Mouse (Mus musculus): ENCODE results near the gene Tbcel. TPM values are rescaled to one million over a fixed set of nuclear protein-coding genes. Genes with fewer than 3 reads are reported as not detected.

The Tbcel gene
- total and polyA plus RNA-seq, 3 experiments, result 7.6 to 20.0 (median 18.2) TPM

DNA sequence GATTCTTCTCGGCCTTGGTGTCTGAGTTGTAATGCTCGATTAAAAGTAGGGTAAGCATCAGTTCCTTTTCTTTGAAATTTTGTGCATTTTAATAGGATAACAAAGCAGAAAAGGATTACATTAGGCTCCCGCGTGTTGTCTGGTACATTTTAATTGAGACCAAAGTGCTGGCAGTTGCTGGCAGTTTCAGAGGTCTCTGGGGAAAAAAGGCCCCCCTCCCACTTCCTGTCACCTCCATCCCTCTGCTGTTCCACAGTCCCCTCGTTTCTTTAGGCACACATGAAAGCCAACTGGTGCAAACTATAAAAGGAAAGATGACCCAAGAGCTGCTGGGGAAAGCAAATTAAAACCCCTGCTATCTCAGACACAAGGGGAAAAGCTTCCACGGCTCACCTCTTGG, 25.4 kb upstream of the Tbcel start:
- Histone ChIP-seq H3K9ac (ENCODE audit: low read depth, low read length) (no peak overlapping the region), H3K27ac (no peak overlapping the region), H3K27me3 (ENCODE audit: control insufficient read depth, insufficient read depth, low read length) (no peaks in the 10 kb centered on the region), H3K36me3 (ENCODE audit: control insufficient read depth, insufficient read depth, low read length) (no peaks in the 10 kb centered on the region), H3K79me2 (replicated peaks; ENCODE audit: control insufficient read depth, insufficient read depth, low read length) (no peaks in the 10 kb centered on the region), H3K4me3 (no peak overlapping the region), H3K4me1 (ENCODE audit: control insufficient read depth, insufficient read depth, low read length) (no peaks in the 10 kb centered on the region)
- intact Hi-C loops (cut with DNase I), result no loop called here
- TF ChIP-seq EP300 (IDR thresholded peaks at IDR 0.05; ENCODE audit: insufficient read depth, low read depth, low read length) (no peak), POLR2A (IDR thresholded peaks at IDR 0.05; ENCODE audit: insufficient read depth, low read depth, low read length) (no peak), CTCF (IDR thresholded peaks at IDR 0.05) (no peak)
- no peak for DNase-seq
- 19% methylated on average over 6 of the region's 6 CpGs for WGBS

GRCm38 (mm10) chr9:42531951-42532350, 24.3 kb upstream of the Tbcel start:
- no peaks in the 10 kb centered on the region for H3K27me3 ChIP-seq (ENCODE audit: control insufficient read depth, insufficient read depth, low read length)
- H3K4me3 ChIP-seq, result no peak overlapping the region
- TF ChIP-seq POLR2A (IDR thresholded peaks at IDR 0.05; ENCODE audit: insufficient read depth, low read depth, low read length), result no peak
- TF ChIP-seq CTCF (IDR thresholded peaks at IDR 0.05), result no peak
- no peak for TF ChIP-seq EP300 (IDR thresholded peaks at IDR 0.05; ENCODE audit: insufficient read depth, low read depth, low read length)
- WGBS, result 18% methylated on average over 3 of the region's 3 CpGs
- no peaks in the 10 kb centered on the region for H3K36me3 ChIP-seq (ENCODE audit: control insufficient read depth, insufficient read depth, low read length)
- H3K27ac ChIP-seq, result no peak overlapping the region
- no peaks in the 10 kb centered on the region for H3K4me1 ChIP-seq (ENCODE audit: control insufficient read depth, insufficient read depth, low read length)
- no peak for DNase-seq
- H3K9ac ChIP-seq (ENCODE audit: low read depth, low read length), result no peak overlapping the region
- no peaks in the 10 kb centered on the region for H3K79me2 ChIP-seq (replicated peaks; ENCODE audit: control insufficient read depth, insufficient read depth, low read length)
- intact Hi-C loops (cut with DNase I), result no loop called here

DNA sequence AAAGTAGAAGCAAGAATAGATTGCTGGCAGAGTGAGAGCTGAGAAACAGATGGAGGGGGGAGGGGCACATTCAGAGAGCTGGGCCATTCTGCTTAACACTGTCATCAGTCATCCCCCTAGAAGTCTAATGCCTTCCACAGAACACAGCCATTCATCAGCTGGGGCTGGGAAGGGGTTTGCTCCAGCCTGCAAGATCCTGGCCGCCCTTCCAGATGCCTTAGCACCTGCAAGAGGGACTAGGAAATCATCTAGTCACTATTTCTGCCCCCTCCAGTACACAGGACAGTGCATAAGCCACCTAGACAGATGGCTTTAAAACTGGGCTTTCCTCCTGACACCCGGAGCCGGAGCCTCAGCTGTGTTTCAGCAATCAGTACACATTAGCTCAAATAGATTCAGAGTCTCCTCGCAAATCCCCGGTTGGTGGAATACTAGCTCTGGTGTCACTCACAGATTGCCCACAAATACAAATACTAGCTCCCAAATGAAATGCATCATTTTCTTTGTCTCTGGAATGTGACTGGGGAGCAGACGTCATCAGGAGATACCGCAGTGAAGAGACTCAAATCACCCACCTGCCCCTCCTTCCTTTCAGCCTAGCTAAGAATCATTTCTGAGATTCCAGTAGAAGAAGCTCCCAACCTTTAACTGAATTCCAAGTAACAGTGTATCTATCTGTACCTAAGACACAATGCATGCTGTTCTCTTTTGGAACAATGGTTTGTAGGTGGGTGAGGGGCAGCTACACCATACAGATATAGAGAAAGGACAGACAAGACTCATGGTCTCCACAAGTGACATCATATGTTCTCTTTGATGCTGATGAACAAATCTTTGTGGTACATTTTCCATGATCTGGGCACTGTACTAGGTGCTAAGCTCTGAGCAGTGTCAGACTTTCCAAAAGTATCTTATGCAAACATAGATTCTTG, 22.9 kb upstream of the Tbcel start:
- Histone ChIP-seq H3K9ac (ENCODE audit: low read depth, low read length) (no peak overlapping the region), H3K36me3 (ENCODE audit: control insufficient read depth, insufficient read depth, low read length) (no peaks in the 10 kb centered on the region), H3K79me2 (replicated peaks; ENCODE audit: control insufficient read depth, insufficient read depth, low read length) (no peaks in the 10 kb centered on the region), H3K4me3 (no peak overlapping the region), H3K4me1 (ENCODE audit: control insufficient read depth, insufficient read depth, low read length) (no peaks in the 10 kb centered on the region), H3K27ac (no peak overlapping the region), H3K27me3 (ENCODE audit: control insufficient read depth, insufficient read depth, low read length) (no peaks in the 10 kb centered on the region)
- TF ChIP-seq POLR2A (IDR thresholded peaks at IDR 0.05; ENCODE audit: insufficient read depth, low read depth, low read length), result no peak
- no peak for TF ChIP-seq CTCF (IDR thresholded peaks at IDR 0.05)
- no peak for TF ChIP-seq EP300 (IDR thresholded peaks at IDR 0.05; ENCODE audit: insufficient read depth, low read depth, low read length)
- no peak for DNase-seq
- 68% methylated on average over 7 of the region's 7 CpGs for WGBS
- intact Hi-C loops (cut with DNase I), result no loop called here

GRCm38 (mm10) chr9:42520587-42521084, 13.0 kb upstream of the Tbcel start:
- Histone ChIP-seq H3K4me3 (no peak overlapping the region), H3K9ac (ENCODE audit: low read depth, low read length) (no peak overlapping the region), H3K27ac (no peak overlapping the region), H3K79me2 (replicated peaks; ENCODE audit: control insufficient read depth, insufficient read depth, low read length) (no peaks in the 10 kb centered on the region), H3K36me3 (ENCODE audit: control insufficient read depth, insufficient read depth, low read length) (no peaks in the 10 kb centered on the region), H3K27me3 (ENCODE audit: control insufficient read depth, insufficient read depth, low read length) (no peaks in the 10 kb centered on the region; the same call in none of the 2 replicates), H3K4me1 (ENCODE audit: control insufficient read depth, insufficient read depth, low read length) (no peaks in the 10 kb centered on the region)
- TF ChIP-seq CTCF (IDR thresholded peaks at IDR 0.05) (no peak), EP300 (IDR thresholded peaks at IDR 0.05; ENCODE audit: insufficient read depth, low read depth, low read length) (no peak), POLR2A (IDR thresholded peaks at IDR 0.05; ENCODE audit: insufficient read depth, low read depth, low read length) (no peak)
- peak in 1 of 2 experiments; percentile 6 for DNase-seq
- intact Hi-C loops (cut with DNase I), result no loop called here
- WGBS, result 4% methylated on average over 34 of the region's 36 CpGs

- no peaks in the 10 kb centered on the region; the same call in none of the 2 replicates for H3K27me3 ChIP-seq (ENCODE audit: control insufficient read depth, insufficient read depth, low read length)
- H3K4me3 ChIP-seq, result no peak overlapping the region
- no peaks in the 10 kb centered on the region for H3K79me2 ChIP-seq (replicated peaks; ENCODE audit: control insufficient read depth, insufficient read depth, low read length)
- DNase-seq, result no peak
- no peaks in the 10 kb centered on the region for H3K4me1 ChIP-seq (ENCODE audit: control insufficient read depth, insufficient read depth, low read length)
- no peak overlapping the region for H3K9ac ChIP-seq (ENCODE audit: low read depth, low read length)
- 76% methylated on average over 14 of the region's 14 CpGs for WGBS
- no peak for TF ChIP-seq EP300 (IDR thresholded peaks at IDR 0.05; ENCODE audit: insufficient read depth, low read depth, low read length)
- intact Hi-C loops (cut with DNase I), result no loop called here
- no peak overlapping the region for H3K27ac ChIP-seq
- H3K36me3 ChIP-seq (ENCODE audit: control insufficient read depth, insufficient read depth, low read length), result no peaks in the 10 kb centered on the region
These were observed 10.6 kb upstream of the Tbcel start for GRCm38 (mm10) chr9:42518163-42518562.

GRCm38 (mm10) chr9:42513159-42513558, 5.5 kb upstream of the Tbcel start:
- DNase-seq, result no peak
- intact Hi-C loops (cut with DNase I), result no loop called here
- H3K79me2 ChIP-seq (replicated peaks; ENCODE audit: control insufficient read depth, insufficient read depth, low read length), result no peaks in the 10 kb centered on the region
- H3K27ac ChIP-seq, result no peak overlapping the region
- no peak overlapping the region for H3K4me3 ChIP-seq
- no peaks in the 10 kb centered on the region for H3K36me3 ChIP-seq (ENCODE audit: control insufficient read depth, insufficient read depth, low read length)
- WGBS, result 78% methylated on average over 5 of the region's 5 CpGs
- H3K4me1 ChIP-seq (ENCODE audit: control insufficient read depth, insufficient read depth, low read length), result no peaks in the 10 kb centered on the region
- H3K9ac ChIP-seq (ENCODE audit: low read depth, low read length), result no peak overlapping the region
- TF ChIP-seq CTCF (IDR thresholded peaks at IDR 0.05) (no peak), EP300 (IDR thresholded peaks at IDR 0.05; ENCODE audit: insufficient read depth, low read depth, low read length) (no peak), POLR2A (IDR thresholded peaks at IDR 0.05; ENCODE audit: insufficient read depth, low read depth, low read length) (no peak)
- H3K27me3 ChIP-seq (ENCODE audit: control insufficient read depth, insufficient read depth, low read length), result no peaks in the 10 kb centered on the region
